Mouse (Mus musculus) liver (tissue): Measurements from ENCODE around the gene Tpst1.

Experiments used
- DNase-seq: peaks from one replicate; pipeline ENCODE4 v3.0.0-alpha.2; 2020; ENCODE audit warnings: mixed read lengths

The Tpst1 gene

DNA sequence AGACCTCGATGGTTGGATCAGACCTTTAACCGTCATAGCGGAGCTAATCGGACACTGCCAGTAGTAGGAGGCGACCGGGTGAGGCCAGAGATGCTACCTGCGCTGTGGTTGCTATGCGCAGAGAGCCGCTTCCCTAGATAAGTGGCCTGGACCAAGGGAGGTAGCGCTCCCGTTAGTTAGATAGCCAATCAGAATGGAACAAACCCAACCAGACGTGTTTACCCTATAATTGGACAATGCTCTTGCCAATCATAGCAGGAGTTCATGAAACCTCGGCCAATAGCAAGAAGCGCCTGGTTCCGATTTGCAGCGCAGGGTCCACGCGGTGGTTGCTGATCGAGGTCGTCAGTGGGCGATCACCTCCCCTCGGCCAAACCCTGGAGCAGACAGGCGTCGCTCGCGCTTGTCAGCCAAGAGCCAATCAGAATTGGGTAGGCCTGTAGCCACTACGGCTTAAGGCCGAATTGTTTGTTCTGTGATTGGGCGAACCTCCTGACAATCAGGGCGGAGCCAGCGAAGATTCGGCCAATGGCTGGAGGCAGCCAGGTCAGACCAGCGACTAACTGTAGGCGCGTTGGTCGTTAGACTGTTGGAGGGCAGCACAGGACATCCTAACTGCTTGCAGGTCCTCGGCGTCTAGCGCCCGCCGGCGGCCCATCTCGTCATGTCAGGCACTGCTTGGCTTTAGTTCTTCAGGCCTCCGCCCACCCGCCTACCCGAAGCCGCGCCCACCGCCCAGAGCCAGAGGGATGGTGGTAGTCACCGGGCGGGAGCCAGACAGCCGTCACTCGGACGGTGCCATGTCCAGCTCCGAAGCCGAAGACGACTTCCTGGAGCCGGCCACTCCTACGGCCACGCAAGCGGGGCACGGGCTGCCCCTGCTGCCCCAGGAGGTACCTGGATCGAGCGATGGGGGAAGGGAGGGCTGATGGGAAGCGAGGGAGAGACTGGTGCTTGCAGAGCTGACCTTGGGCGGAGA is 71.5 kb downstream of the Tpst1 start, which contains the start of gene Kctd7:
Kctd7 (plus strand) TSS at position 528 of the 979 bp plus-strand sequence.
- peak; percentile 97 for DNase-seq

DNA sequence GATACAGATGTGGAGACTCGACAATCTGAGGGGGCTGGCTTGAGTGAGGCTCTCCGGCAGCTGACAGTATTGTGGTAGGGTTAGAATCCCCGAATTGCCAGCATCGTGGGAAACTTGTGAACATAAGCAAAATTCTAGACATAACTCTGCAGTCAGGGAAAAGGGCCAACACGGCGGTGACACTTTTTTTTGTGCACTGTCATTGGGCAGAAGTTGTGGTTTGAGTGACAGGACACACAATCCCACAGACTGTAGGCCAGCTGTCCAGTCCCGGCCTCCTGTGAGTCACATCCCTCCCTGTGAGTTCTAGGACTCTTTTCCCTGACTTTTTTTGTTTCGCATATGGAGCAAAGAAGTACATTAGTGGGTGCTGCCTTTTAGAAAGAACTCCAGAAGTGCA is 72.8 kb downstream of the Tpst1 start:
- no peak for DNase-seq

DNA sequence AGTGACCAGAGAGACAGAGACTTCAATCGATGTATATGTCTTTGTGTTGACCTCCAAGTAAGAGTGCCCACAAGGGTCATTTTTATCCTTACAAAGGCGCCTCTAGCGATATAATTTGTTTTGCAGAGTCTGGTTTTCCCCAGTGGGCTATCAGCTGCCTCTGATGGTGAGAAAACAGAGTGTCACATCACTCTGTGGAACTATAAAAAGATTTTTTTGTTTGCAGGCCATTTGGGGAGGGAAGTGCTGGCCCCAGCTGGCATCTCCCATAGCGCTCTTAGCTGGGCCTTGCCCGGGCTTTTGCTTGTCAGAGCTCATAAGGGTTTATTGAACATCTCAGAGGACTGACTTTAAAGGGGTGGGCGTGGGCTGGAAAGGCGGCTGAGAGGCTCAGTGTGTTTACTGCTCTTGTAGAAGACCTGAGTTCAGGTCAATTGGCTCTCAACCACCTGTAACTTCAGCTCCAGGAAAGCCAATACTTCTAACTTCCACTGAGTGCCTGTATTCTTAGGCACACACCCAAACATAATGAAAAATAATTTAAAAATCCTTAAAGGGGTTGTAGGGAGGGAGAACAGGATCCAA is 76.7 kb downstream of the Tpst1 start:
- DNase-seq = no peak

DNA sequence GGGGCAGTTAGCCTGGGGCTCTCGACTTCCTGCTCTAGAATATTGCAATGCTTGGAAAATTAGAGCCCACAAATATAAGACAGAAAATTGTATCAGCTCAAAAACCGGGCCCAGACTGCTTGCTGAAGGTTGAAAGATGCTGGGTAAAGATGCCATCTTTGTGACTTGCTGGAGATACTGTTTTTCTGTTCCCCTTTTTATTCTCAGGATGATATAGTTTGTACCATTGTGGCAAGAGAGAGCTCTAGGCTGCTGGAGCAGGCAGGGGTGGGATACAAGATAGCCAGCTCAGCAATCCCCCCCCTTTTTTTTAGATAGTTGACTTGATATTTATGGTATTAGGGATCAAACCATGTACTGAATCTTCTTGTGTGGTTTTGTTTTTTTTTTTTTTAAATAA is 81.2 kb downstream of the Tpst1 start:
- no peak for DNase-seq

DNA sequence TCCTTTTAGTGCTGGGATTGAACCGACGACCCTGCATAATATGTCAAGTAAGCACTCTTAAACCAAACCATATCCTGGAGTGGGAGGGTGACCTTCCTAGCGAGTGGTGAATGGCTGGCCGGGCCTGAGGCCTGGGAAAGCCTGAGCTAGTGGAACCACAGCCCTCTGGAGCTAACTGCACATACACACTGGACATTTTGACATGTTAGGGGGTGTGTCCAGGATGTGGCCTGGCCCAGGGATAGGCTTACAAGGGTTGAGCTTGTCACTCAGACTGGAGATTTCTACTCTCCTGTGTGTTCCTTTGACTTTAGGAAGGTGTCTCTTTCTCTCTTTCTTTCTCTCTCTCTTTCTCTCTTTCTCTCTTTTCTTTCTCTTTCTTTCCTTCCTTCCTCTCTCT is 85.4 kb downstream of the Tpst1 start:
- DNase-seq = no peak

DNA sequence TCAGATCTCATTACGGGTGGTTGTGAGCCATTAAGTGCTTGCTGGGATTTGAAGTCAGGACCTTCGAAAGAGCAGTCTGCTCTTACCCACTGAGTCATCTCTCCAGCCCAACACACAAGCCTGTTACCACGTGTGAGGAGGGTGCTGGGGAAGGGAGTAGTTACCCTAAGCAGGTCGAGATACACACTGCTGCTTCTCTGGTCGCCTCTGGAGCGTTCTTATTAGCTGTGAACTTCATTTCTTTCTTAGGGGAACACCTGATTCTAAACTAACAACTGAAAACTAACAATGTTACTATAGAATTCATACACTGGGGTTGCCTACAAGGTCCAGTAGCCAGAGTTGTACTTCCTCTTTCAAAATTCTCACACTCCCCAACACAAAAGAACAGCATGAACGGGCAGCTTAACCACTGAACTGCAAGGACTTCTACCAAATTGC is 86.7 kb downstream of the Tpst1 start:
- no peak for DNase-seq

DNA sequence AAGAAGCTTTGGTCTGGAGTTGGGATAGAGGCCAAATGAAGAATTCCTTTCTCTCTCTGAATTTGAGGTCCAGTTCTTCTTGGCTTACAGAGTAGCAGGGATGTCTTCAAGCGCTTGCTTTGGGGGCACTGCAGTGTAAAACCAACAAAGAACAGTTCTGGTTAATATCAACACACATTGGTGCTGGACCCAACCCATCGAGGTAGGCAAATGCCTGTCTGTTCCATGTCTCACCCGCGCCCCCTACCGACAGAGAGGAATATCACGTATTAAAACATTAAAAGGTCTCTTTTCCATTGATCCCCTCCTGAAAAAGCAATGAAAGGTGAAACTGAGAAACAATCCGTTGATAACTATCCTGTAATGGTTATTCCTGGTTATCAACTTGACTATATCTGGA is 90.5 kb downstream of the Tpst1 start:
- peak; percentile 91 for DNase-seq

DNA sequence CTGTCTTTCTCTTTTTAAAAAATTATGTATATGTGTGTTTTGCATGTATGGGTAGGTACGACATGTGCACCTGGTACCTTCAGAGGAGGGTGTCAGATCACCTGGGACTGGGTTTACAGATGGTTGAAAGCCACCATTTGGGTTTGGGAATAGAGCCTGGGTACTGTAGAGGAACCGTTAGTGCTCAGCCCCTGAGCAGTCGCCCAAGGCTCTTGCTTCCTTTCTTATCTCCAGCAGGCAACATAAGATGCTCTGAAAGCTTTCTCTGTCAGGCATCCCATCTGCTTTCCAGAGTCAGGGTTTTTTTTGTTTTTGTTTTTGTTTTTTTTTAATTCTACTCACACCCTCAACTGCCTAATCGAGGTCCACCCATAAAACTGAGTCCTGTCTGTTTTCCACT is 92.1 kb downstream of the Tpst1 start:
- no peak for DNase-seq

DNA sequence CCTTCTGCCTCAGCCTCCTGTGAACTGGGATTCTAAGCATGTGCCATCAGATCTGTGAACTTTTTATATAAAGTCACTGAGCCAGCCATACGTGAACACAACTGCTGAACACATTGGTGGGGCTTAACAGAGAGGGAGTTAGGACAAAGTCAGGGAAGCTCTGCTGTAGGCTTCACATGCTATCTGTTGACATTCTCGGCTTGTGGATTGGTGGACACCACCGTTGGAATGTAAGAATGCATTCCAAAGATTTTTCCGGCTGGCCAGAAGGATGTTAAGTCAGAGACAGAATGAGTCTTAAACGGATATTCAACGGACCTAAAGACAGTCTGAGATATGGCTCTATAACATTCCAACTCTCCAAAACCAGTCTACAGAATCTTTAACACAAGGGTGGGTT is 96.0 kb downstream of the Tpst1 start:
- no peak for DNase-seq

DNA sequence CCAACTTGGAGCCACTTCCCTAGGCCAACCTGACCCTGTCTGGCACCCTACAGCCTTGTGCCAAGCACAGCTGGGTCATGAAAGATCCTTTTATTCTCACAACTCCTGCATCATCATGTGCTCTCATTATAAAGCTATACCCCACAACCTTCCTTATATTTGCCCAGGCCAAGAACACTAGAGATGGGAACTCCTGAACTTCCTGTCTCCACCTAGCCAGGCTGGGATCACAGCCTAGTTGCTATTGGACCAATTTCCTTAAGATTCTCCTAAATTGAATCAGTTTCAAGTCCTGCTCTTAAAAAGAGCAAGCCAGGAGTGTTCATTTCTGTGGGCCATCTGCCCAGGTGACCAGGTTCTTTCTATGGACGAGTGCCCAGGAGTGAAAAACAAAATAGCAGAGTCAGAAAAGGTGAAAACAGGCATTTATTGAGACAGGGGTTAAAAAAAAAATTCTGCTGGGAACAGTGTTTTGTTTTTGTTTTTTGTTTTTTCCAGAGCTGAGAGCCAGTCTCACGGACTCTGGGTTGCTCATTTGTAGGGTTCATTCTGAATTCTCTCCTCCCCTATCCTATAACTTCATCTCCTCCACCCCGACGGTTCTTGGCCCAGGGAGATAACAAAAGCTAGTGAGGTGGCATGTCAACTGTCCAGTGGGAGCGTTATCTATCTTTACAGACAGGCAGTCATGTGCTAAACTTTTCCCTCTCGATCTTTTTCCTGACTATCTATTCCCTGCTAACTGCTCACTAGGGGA is 97.7 kb downstream of the Tpst1 start:
- DNase-seq = peak; percentile 86

DNA sequence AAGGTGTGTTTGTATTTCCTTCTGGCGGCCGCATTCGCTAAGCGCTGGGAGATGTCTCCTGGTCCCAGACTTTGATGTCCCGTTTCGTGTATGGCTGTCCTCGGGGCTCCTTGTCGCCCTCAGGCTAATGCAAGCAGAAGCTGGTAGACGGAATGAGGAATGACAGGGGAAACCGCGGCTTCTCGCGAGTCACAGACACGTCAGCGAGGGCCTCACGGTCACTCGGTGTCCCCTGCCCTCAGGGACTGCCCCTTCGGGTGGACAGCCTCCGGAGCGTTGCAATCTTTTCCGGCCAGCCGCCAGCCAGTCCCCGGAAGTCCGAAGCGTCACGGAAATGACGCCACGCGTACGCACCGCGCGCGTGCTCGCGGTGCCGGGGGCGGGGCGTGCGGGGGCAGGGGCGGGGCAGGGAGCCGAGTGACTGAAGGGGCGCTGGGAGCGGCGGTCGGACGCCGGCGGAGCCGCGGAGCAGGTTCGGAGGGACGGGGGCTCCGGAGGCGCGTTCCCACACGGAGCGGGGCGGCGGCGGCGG is 98.4 kb downstream of the Tpst1 start, which contains the start of gene Rabgef1:
Rabgef1 (plus strand) TSS at position 376 of the 532 bp plus-strand sequence.
- DNase-seq = peak; percentile 97

DNA sequence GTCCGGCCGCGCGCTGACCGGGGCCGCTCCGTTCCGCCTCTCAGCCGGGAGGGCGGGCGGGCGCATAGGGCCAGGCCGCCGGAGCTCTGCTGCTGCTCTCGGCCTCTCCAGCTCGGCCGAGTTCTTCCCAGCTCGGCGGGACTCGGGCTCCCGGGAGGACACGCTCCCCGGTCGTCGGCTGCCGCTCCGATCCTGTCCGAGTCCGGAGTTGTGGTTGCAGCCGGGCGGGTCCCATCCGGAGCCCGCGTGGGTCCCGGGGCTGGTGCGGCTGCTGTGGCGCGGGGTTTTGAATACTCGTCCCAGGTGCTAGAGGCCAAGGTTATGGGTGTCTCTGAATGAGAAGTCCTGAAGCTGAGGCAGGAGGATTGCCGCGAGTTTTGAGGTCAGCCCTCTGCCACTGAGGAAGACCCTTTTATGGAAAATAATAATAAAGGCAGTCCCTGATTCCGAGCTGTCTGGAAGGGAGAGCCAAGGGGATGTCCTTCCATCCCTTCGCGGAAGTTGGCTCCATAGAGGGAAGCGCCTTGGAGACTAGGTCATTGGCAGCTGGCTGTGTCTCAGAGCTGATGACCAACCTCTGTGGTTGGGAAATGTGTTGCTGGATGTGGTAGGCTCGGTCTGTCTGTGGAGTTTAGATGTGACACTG is 99.0 kb downstream of the Tpst1 start:
- peak; percentile 46 for DNase-seq

DNA sequence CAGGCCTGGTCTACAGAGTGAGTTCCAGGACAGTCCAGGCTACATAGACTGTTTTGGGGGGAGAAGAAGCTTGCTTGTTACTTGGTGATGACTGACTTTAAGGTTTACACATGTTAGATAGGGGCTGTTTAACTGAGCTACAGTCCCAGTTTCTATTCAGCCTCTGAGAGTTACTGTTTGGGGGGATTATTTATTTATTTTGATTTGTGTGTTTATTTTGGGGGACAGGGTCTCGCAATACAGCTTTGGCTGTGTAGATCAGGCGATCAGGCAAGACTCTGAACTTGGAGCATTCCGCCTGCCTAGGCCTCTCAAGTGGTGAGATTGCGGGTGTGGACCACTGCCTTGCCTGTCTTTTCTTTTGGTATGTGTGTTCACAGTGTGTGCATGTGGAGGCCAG is 99.9 kb downstream of the Tpst1 start:
- peak; percentile 28 for DNase-seq

DNA sequence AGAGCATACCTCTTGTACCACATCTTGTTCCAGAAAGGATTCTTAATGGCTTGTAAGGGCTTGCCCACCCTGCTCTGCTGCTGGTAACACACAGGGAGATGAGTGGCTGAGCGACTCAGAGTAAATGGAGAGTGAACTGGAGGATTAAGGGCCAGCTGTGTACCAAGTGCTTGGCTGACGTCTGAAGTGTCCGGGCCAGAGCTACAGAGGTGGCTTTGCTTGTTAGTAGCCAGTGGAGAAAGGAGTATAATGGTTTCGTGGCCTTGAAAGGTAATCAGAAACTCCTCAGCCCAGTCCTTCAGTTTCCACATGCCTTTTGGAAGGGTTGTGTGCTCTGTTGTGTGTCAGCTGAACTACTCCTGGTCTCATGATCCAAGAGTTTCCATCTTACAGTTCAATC is 104.7 kb downstream of the Tpst1 start:
- DNase-seq = no peak

DNA sequence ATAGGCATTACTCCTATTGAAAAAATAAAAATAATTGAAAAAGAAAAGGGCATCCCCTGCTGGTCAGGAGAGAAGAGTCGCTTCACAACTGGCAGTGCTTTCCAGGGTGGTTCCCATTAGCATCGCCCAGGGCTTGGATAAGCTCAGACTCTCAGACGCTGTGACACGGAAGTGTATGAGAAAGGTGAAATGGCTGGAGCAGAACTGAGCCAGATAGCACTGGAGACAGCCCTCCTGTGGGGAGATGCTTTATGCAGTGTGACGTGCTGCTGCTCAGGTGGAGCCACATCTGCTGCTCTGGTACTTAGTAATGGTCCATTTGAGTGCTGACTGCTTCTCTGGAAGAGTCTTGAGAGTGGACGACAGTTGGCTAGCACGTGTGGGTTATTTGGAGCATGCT is 107.2 kb downstream of the Tpst1 start:
- DNase-seq = no peak

DNA sequence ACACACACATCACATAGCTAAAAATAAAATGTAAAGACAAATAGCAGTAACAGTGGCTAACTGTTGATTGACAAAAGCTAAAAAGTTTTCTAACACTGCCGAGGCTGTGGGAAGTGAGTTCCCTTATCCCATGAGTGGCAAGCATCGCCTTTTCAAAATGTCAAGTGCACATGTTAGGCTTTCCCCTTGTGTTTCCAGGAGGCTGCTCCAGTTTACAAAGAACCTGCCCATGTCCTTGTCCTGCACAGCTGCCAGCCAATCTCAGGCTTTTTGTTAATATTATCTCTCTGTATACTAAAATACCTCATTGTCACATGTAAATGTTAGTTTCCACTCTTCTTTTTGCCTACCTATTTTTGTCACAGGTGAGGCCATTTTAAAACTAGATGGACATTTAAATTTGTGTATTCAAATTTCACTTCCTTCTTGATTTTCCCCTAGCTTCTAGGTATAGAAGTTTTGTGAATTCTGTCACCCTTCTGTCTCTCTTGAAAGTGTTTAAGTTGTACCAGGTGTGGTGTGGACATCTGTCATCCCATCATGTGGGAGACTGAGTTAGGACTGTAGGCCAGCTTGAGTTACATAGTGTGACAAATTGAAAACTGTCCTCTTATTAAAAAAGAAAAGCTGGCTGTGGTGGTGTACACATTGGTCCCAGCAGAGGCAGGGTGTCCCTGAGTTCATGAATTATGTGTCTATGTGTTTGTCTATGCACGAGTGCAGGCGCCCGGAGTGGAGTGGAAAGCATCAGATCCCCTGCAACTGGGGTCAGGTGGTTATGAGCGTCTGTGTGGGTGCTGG is 108.8 kb downstream of the Tpst1 start:
- DNase-seq = no peak

DNA sequence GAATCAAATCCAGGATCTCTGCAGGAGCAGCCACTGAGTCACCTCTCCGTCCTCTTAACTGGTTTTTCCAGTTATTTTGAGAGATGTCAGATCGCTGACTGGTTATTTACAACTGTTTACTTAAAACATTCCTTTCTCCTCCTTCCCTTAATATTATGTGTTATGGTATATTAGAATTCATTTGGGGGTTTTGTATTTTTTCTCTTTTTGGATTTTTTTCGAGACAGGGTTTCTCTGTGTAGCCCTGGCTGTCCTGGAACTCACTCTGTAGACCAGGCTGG is 109.4 kb downstream of the Tpst1 start:
- DNase-seq = no peak

DNA sequence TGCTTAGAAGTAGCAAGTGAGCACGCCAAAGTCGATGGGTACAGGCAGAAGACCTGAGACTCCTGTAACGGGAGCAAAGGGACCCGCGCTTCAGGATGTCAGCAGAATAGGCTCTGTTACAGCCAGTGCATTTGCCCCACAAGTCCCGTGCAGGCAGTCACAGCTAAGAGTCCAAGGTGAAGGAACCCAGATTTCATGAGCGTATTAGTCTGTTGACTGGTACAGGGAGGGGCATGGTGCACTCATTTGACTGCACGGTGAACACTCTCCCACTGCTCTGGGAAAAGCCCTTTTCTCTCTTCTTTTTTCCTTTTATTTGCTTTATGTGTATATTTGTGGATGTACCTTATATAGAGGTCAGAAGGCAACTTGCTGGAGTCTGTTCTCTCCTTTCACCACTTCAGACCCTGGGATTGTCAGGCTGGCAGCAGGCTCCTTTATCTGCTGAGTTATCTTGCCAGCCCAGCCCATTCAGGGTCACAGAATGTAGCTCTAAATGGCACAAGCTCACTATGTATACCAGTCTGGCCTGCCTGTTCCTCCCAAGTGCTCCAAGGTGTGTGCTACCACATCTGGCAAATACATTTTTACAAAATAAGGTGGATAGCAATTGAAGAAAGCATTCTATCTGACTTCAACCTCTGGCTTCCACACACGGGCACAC is 111.2 kb downstream of the Tpst1 start:
- no peak for DNase-seq

DNA sequence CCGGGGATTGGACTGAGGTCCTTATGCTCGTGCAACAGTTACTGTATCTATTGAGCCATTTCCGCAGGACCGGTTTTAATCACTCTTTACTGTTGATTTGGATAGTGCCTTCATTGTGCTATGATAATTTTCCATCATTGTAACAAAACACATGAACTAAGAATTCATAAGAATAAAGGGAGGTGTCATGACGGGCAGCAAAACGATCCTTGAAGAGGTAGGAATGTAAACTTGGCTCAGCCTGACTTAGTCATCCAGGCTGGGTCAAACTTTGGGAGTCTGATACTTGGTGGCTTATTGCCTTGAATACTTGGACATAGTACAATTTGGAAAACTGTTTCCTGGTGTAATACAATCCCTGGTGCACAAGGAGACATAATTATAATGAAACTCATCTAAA is 112.2 kb downstream of the Tpst1 start:
- no peak for DNase-seq
